Mouse (Mus musculus): Measurements from ENCODE around the gene Bst2.

The Bst2 gene

DNA sequence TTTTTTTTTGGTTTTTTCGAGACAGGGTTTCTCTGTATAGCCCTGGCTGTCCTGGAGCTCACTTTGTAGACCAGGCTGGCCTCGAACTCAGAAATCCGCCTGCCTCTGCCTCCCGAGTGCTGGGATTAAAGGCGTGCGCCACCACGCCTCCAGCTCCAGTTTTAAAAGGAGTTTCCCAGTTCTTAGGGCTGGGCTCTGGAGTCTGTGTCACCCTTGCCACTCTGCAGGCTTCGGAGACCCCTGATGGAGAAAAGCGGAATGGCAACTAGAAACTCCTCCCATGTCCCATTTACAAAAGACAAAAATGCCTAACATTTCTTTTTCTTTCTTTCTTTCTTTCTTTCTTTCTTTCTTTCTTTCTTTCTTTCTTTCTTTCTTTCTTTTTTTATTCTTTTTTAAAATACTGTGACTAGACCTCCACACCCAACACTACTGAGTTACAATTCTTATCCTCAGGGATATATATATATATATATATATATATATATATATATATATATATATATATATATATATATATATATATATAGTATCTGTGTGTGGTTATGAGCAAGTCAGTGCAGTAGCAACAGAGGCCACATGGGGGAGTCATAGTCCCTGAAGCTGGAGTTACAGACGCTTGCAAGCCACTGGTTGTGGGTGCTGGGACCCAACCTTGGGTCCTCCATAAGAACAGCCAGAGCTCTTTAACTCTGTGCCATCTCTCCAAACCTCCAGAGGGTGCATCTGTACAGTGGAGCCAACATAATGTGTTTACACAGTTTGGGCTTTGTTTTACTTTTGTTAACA is 18.0 kb downstream of the Bst2 start:
- DNase-seq (ENCODE audit: low read depth, low spot score), result peak; percentile 78

DNA sequence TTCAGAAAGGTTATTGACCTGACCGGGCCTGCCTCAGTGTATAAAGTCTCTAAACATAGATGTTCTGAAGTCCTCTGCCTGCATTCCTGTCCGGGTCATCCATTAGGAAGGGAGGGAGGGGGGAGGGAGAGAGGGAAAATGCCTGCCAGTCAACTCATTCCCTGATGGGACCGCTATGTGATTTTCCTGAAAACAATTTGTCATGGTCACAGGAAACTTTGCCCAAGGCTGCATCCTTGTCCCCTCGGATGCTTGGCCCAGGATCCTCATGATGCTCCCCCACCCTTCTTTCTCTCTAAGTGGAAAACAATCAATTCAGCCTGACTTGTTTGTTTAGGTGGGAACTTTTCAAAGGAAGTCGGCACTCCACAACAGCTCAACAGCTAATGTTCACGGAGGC is 20.5 kb downstream of the Bst2 start:
- DNase-seq (ENCODE audit: low read depth, low spot score), result no peak

DNA sequence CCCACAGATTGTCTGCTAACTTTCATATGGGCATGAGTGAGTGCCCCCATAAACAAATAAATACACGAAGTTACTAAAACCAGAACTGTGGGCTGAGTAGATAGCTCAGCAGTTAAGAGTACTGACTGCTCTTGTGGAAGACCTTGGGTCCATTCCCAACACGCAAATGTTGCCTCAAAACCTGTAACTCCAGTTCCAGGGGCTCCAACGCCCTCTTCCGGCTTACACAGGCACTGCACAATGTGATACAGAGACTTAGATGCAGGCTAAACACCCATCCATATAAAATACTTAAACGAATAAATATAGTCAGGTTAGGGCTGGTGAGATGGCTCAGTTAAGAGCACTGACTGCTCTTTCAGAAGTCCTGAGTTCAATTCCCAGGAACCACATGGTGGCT is 22.2 kb downstream of the Bst2 start:
- peak; percentile 67 for DNase-seq (ENCODE audit: low read depth, low spot score)

DNA sequence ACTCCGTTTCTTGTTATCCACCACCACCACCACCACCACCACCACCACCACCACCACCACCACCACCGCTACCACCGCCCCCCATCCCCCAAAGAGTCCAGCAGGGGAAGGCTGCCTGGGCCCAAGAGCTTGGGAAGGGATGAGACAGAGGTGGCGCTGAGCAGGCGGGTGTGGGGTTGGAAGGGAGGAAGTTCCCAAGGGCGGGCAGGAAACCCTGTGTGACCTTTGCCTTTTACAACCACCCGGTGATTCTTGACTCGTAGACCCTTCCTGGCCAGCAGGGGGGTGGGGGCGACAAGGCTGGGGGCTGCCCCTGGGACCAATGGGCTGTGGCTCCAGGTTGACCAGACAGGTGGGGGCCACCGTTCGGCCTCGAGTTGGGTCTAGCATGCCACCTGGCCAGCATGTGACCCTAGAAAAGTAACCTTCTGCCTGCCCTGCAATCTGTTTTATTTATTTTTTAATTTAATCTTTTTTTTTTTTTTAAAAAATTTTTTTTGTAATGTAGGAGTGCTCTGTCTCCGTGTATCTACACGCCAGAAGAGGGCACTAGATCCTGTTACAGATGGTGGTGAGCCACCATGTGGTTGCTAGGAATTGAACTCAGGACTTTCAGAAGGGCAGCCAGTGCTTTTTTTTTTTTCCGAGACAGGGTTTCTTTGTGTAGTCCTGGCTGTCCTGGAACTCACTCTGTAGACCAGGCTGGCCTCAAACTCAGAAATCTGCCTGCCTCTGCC is 24.1 kb downstream of the Bst2 start:
- no peak for DNase-seq (ENCODE audit: low read depth, low spot score)

DNA sequence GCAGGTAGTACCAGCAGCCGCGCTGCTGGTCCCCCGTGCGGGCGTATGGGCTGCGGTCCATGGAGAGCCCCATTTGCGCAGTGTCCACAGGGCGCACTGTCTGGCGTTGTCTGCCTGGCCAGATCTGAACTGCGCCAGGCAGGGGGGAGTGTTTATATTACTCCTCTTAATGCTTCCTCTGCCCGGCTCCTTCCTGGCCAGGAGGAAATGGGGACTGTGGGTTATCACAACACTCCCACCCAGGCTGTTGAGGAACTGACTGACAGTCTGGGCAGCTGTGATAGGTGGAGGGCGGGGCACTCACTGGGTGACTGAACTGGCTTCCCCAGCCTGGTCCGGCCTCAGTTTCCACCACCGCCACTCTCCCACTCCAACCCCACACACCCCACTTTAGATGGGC is 25.6 kb downstream of the Bst2 start, which contains the start of gene Plvap:
Gene Plvap (minus strand): TSS at position 109 of the 400 bp plus-strand sequence.
- DNase-seq (ENCODE audit: low read depth, low spot score), result no peak

DNA sequence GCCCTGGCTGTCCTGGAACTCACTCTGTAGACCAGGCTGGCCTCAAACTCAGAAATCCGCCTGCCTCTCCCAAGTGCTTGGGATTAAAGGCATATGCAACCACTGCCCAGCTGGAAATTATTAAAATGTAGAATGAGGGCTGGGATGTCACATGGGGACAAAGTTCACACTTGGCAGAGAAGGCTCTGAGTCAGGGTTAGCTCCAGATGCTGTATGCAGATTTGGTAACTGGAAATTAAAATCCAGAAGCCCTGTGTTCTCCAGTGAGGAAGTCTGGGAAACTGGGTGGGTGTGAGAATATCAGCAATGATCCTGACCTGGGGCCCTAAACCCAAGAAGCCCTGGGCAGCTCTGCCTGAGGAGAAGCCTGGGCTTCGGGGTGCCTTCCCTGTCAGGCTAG is 27.9 kb downstream of the Bst2 start:
- DNase-seq (ENCODE audit: low read depth, low spot score), result no peak

DNA sequence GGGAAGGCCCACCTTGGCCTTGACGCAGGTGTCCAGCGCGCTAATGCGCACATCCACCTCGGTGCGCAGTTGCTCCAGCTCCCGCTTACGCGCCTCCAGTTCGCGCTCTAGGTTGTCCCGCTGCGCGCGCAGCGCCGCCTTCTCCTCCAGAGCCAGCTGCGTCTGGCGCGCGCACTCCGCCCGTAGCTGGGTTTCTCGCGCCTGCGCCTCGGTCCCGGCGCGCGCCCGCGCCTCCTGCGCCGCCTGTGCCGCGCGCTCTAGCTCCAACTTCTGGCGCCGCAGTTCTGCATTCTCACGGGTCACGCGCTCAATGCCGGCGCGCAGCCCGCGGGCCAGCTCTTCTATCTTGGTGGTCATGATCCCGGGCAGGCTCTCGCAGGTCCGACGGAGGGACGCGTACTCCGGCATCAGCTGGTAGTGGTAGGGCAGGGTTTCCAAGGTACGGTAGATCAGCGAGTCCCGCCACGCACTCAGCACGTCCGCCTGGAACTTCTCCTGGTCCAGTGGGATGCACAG is 29.6 kb downstream of the Bst2 start:
- peak; percentile 94 for DNase-seq (ENCODE audit: low read depth, low spot score)

DNA sequence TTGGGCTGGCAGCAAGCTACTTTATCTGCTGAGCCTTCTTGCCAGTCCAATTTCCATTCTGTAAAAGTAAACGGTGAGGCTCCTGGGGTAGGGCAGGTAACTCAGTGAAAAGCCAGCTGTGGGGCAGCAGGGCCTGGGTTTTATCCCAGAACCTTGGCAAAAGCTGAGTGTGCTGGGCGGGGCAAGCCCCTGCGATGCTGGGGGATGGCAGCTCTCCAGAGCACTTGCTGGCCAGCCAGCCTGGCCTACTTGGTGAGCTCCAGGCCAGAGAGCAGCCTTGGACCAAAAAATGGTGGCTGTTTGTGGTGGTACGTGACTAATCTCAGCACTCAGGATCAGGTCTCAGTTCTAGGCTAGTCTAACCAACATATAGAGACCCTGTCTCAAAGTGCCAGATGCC is 31.3 kb downstream of the Bst2 start:
- DNase-seq (ENCODE audit: low read depth, low spot score), result no peak

DNA sequence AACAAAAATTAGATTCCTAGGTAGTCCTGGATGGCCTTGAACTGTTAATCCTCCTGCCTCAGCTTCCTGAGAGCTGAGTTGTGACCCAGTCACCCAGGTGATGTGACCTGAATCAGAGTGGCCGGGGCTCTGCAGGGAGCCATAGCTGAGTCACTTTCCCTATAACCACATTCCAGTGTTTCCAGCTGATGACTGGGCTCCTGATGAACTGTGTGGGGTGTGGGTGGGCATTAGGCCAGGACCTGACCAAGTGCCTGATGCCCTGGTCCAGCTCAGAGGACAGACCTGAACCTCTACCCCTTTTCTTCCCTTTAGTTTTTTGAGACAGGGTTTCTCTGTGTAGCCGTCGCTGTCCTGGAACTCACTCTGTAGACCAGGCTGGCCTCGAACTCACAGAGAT is 31.9 kb downstream of the Bst2 start:
- no peak for DNase-seq (ENCODE audit: low read depth, low spot score)

DNA sequence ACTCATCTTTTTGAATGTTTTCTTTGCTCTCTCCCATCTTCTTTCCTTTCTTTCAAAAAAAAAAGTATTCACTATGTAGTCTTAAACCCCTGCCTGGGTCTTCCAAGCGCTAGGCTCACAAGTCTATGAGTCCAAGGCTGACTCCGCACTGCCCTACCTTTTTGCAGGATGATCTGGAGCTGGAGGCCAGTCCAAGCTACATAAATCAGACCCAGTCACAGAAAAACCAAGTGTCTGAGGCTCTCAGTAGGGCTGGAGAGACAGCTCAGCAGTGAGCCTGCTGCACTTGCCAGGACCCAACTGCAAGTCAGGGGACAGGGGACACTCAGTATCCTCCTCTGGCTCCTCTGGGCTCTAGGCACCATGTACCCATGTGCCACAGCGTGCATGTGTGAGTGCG is 32.9 kb downstream of the Bst2 start:
- DNase-seq (ENCODE audit: low read depth, low spot score), result no peak

DNA sequence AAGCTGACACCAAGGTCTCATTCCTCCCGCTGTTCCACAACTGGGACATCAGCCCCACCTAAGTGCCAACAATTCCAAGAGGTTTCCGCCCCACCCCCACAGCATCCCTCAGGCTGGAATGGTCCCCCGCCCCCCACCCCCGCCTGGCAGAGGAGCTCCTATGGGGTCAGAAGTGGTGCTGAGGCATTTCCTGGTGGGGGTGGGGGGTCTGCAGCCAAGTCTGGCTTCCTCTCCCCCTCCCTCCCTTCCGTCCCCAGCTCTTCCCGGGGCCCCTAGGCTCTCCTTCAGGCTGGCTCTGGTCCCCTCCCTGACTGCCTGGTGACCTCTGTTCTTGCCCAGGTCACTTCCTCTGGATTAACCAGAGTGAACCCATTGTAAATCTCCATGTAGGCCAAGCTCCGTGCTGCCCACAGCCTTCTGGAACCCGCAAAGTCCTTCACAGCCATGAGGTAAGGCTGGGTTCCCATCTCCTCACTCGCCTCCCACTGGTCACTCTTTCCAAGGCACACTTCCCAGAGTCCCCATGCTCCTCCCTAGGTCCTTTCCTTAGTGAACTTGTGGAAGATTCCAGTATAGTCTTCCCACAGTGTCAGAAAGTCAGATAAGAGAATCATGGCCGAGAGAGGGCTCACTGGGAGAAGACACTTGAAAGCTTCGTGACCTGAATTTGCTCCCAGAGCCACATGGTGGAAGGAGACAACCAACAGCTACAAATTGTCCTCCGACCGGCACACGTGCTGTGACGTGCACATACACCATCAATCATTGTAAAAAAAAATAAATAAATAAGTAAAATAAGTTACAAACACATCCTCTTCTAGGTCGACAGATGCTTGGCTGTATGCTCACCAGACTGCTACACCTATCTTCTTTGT is 38.2 kb downstream of the Bst2 start:
- peak; percentile 76 for DNase-seq (ENCODE audit: low read depth, low spot score)

DNA sequence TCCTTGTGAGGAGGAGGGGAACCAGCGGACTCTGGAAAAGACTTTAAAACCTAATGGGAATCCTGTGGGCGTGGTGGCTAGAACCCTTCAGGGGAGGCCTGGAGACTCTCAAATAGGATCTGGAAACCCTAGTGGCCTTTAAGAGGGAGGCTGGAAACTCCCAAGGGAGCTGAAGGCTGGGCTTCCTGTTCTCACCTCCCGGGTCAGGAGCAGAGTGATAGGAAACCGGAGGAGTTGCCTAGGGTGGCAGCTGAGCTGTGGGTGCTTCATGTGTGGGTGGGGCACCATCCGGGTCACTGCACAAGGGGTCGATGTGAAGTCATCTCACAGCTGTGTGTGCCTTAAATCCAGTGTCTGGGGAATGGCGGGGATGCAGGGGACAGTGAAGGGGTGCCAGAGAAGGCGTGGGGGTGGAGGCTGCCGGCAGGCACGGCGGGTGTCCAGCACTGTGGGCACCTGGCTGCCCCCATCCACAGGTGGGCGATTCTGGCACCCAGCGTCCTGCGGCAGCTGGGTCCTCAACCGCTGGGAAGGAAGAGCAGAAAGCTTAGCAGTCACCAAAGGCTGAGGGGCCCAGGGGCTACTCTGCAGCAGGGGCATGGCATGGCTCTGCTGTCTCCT is 39.3 kb downstream of the Bst2 start:
- peak; percentile 67 for DNase-seq (ENCODE audit: low read depth, low spot score)

DNA sequence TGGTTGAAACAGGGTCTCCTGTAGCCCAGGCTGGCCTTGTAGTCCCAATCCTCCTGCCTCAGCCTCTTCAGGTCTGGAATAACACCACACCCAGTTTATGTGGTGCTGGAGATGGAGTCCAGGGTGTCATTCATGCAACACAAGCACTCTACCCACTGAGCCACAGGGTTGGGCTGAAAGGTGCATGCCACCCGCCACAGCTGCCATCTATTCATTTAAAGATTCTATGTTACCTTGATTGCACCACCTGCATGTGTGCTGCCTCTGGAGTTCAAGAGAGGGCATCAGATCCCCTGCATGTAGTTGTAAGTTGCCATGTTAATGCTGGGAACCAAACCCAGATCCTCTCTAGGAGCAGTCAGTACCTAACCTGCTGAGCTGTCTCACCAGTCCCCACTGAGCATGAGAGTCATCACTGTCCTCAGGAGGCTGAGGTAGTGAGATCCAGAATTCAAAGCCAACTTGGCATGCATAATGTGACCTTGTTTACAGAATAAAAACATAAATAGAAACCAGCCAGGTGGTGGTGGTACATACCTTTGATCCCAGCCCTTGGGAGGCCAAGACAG is 40.1 kb downstream of the Bst2 start:
- DNase-seq (ENCODE audit: low read depth, low spot score), result no peak

DNA sequence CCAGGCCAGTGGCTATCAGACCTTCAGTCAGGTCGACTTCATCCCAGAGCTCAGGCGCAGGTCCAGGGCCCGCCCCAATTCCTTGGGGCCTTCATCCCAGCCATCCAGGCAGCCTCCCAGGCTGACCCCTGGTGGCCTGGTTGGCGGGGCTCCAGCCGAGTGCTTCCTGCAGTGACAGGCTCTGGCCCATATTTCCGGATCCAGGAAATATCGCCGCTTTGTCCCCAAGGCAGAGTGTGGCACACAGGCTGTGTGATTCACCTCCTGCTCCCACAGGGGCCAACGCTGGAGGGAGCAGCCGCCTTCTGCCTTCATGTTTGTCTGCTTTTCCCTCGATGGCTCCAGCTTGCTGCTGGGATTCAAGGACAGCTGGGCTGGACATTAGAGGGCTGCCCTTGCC is 40.8 kb downstream of the Bst2 start:
- no peak for DNase-seq (ENCODE audit: low read depth, low spot score)

DNA sequence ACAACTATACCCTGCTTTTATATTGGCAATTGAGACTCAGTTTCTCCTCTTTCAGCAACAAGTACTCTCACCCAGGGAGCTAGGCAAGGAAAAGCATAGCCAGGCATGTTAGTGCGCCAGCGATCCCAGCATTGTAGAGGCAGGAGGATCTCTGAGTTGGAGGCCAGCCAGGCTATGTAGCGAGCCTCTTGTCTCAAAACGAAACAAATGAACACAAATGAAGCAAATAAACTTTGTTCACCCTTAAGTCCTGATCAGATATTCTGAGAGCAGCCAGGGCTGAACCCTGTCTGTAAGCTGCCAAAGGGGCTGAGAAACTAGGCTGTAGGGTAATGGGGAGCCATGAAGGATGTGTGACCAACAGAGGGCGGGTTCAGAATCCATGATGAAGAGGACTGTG is 41.4 kb downstream of the Bst2 start:
- DNase-seq (ENCODE audit: low read depth, low spot score), result no peak

DNA sequence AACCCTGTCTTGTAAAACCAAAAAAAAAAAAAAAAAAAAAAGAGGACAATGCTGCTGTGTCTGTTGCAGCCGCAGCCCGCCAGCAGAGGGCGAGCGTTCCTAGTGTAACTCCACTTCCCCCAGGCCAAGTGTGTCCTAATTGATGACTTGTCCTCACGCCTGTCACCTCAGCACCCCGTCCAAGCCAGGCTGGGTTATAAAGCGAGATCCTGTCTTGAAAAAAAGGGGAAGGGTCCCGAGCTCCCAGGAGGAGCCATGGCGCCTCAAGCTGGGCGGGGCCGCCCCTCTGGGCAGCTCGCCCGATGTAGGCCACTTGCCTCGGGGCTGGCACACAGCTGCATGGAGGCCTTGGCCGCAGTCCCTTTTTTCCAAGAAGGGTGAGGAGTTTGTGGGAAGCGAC is 42.2 kb downstream of the Bst2 start:
- DNase-seq (ENCODE audit: low read depth, low spot score), result peak; percentile 79

DNA sequence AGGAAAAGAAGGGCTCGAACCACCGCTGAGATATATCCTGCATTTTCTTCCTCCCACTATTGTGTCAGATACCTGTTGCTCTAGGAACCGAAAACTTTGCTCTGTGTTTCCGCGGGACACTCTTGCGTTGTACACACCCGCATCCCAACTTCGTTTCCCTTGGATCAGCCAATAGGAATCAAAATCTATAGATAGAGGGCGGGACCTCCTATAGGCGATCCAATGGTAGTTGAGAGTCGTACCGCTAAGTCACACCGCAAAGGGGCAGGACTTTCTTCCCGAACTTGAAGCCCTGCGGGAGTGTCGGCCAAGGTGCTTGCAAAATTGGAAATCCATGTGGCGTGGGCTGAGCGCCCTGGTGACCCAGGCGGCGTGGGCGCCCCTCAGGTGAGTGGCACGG is 48.8 kb downstream of the Bst2 start:
- peak; percentile 99 for DNase-seq (ENCODE audit: low read depth, low spot score)

DNA sequence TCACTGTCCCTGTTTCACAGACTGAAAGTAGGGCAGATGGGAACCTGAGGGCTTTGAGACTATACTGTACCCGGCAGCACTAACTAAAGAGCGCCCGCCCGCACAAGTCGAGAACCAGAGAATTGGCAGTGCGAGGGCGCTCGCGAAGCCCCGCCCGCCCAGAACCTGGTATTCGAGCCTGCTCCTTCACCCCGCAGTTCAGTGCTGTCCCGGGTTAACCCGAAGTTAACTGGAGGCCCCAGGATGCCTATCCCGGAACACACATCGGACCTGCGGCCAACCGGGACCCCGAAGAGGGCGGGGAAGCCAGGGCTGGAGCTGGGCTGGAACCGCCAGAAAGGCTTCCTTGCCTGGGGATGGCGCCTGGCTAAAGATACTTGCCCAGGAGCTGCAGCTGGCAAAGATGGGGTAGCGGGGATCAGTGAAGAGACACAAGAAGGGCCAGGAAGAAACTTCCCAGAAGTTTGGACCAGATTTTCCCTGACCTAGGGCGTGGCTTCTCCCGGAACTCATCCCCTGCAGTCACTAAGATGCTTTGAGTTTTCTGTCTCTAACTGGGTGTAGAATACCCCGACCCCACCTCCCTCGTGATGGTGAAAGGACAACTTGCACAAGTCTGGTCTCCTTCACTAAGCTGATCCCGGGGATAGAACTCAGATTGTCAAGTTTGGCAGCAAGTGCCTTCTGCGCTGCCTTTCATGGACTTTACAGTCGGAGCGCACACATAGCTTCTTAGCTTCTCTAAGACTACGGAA is 49.4 kb downstream of the Bst2 start, which contains the start of gene Gtpbp3:
Gene Gtpbp3 (plus strand): TSS at position 413 of the 755 bp plus-strand sequence.
- peak; percentile 77 for DNase-seq (ENCODE audit: low read depth, low spot score)

DNA sequence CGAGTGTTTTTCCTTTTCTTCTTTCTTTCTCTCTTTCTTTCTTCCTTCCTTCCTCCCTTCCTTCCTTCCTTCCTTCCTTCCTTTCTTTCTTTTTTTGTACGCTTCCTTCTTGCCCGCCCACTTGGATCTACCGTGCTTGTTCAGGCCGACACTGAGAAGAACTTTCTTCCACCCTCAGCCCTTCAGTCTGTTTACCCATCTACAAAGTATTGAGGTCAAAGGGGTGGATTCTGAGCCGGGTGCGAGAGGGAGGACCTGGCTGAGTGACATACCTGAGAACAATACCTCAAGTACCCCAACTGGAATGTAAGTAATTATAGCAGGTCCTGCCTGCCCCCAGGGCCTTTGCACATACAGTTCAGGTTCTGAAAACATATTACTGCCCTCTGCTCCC is 51.1 kb downstream of the Bst2 start:
- DNase-seq (ENCODE audit: low read depth, low spot score), result peak; percentile 81

All from R1 (cell line).